In the genomic region with DNA sequence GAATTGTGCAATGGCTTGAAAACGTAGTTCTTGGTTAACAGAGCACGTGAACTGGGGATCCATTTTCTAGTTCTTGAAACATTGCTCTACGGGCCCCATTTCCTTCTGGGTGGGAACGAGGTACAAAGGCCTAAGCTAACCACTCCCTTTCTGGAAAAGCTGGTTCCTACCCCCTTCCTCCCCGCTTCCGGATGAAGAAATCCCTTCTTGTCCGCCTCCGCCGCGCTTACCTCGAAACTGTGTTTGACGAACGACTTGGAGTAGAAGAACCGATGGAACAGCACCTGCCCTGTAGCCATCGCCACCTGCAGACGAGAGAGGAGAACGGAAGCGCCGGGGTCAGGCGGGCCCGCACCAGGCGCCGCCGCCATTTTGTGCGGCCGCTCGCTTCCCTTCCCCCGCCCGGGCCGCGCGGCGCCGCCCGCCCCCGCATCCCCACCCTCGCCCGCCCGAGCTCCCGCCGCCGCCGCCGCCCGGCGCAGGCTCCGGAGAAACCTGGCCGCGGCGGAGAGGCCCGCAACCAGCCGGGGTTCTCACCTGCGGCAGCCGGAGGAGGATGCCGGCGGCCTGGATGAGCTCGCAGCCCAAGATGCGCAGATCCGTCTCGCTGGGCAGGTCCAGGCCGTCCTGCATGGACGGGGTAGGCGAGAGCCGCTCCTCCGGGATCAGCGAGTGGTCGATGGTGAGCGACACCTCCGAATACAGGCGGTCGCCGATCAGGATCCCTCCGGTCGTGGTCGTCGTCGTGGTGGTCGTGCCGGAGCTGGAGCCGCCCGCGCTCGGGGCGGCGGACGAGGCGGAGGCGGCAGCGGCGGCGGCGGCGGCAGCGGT, we compare ENCODE assay signal across 8 mouse cellular contexts. TPM values are rescaled to one million over a fixed set of nuclear protein-coding genes. Genes with fewer than 3 reads are reported as not detected.
DNase-seq lines count a peak whose midpoint lies in the region; ATAC-seq and TF ChIP-seq lines count a peak whose summit lies in the region.

No protein-coding gene starts in this region.

- peaks cover 26% of the 10 kb centered on the region for H3K4me1 ChIP-seq in embryonic facial prominence, embryonic 15.5 days
- H3K4me1 ChIP-seq in heart, embryonic 10.5 days, result peaks cover 24% of the 10 kb centered on the region
- H3K4me1 ChIP-seq in kidney, embryonic 14.5 days (ENCODE audit: control insufficient read depth, insufficient read depth, low read length), result peaks cover 26% of the 10 kb centered on the region
- H3K4me1 ChIP-seq in liver, embryonic 12.5 days, result peaks cover 74% of the 10 kb centered on the region
- peaks cover 24% of the 10 kb centered on the region for H3K4me1 ChIP-seq in stomach, embryonic 14.5 days (ENCODE audit: control insufficient read depth, insufficient read depth, low read length)

- peak; percentile 73 to 78 for DNase-seq in B cell, adult 2 months
- DNase-seq in adrenal gland, postnatal 36 days, result peak; percentile 43 to 68
- peak; percentile 78 for DNase-seq in heart, embryonic 10.5 days (ENCODE audit: low spot score)

- peak overlapping the region; percentile 88 for H3ac ChIP-seq in myocyte (ENCODE audit: control insufficient read depth, insufficient read length)

- H3K9ac ChIP-seq in embryonic facial prominence, embryonic 15.5 days, result peak overlapping the region; percentile 100
- peak overlapping the region; percentile 100 for H3K9ac ChIP-seq in kidney, embryonic 14.5 days (ENCODE audit: low read depth, low read length)
- H3K9ac ChIP-seq in liver, embryonic 12.5 days, result peak overlapping the region; percentile 97
- peak overlapping the region; percentile 100 for H3K9ac ChIP-seq in stomach, embryonic 14.5 days (replicated peaks; ENCODE audit: low read depth, low read length)

- H3K9me3 ChIP-seq in embryonic facial prominence, embryonic 15.5 days (replicated peaks), result no peaks in the 10 kb centered on the region
- no peaks in the 10 kb centered on the region for H3K9me3 ChIP-seq in heart, embryonic 10.5 days
- H3K9me3 ChIP-seq in kidney, embryonic 14.5 days (ENCODE audit: control insufficient read depth, low read length), result no peaks in the 10 kb centered on the region
- no peaks in the 10 kb centered on the region for H3K9me3 ChIP-seq in liver, embryonic 12.5 days (replicated peaks)
- H3K9me3 ChIP-seq in stomach, embryonic 14.5 days (ENCODE audit: control insufficient read depth, low read depth, low read length), result no peaks in the 10 kb centered on the region

- H3K79me2 ChIP-seq in myocyte (ENCODE audit: control insufficient read depth, insufficient read depth), result peaks cover 50% of the 10 kb centered on the region

- peak overlapping the region; percentile 57 for H3K4me2 ChIP-seq in embryonic facial prominence, embryonic 15.5 days (replicated peaks)
- peak overlapping the region; percentile 86 for H3K4me2 ChIP-seq in kidney, embryonic 14.5 days (replicated peaks; ENCODE audit: low read depth, low read length)
- H3K4me2 ChIP-seq in liver, embryonic 12.5 days, result peak overlapping the region; percentile 88
- peak overlapping the region; percentile 98 for H3K4me2 ChIP-seq in myocyte (ENCODE audit: low read depth)
- peak overlapping the region; percentile 92 for H3K4me2 ChIP-seq in stomach, embryonic 14.5 days (replicated peaks; ENCODE audit: low read depth, low read length)

- H3K27ac ChIP-seq in embryonic facial prominence, embryonic 15.5 days (replicated peaks), result peak overlapping the region; percentile 99
- H3K27ac ChIP-seq in heart, embryonic 10.5 days, result peak overlapping the region; percentile 100
- peak overlapping the region; percentile 99 for H3K27ac ChIP-seq in kidney, embryonic 14.5 days (ENCODE audit: low read depth, low read length)
- H3K27ac ChIP-seq in liver, embryonic 12.5 days, result peak overlapping the region; percentile 98
- peak overlapping the region; percentile 100 for H3K27ac ChIP-seq in stomach, embryonic 14.5 days (ENCODE audit: low read length)

- no peaks in the 10 kb centered on the region for H3K27me3 ChIP-seq in embryonic facial prominence, embryonic 15.5 days
- H3K27me3 ChIP-seq in heart, embryonic 10.5 days (ENCODE audit: insufficient read depth, poor library complexity, severe bottlenecking), result no peaks in the 10 kb centered on the region
- no peaks in the 10 kb centered on the region for H3K27me3 ChIP-seq in kidney, embryonic 14.5 days (ENCODE audit: control insufficient read depth, insufficient read depth, low read length)
- no peaks in the 10 kb centered on the region for H3K27me3 ChIP-seq in liver, embryonic 12.5 days (replicated peaks)
- H3K27me3 ChIP-seq in myocyte (ENCODE audit: control insufficient read depth, insufficient read depth, insufficient read length), result no peaks in the 10 kb centered on the region
- no peaks in the 10 kb centered on the region for H3K27me3 ChIP-seq in stomach, embryonic 14.5 days (ENCODE audit: control insufficient read depth, insufficient read depth, low read length)

- peak; percentile 83 for ATAC-seq in embryonic facial prominence, embryonic 15.5 days (ENCODE audit: insufficient number of reproducible peaks, low FRiP score, low TSS enrichment, low read depth)
- peak; percentile 78 for ATAC-seq in kidney, embryonic 14.5 days (ENCODE audit: low FRiP score, low TSS enrichment)
- ATAC-seq in liver, embryonic 12.5 days, result peak; percentile 68
- ATAC-seq in stomach, embryonic 14.5 days (ENCODE audit: insufficient number of reproducible peaks, insufficient read depth, low FRiP score, low read depth), result peak; percentile 71

- H3K36me3 ChIP-seq in embryonic facial prominence, embryonic 15.5 days, result peaks cover 16% of the 10 kb centered on the region
- H3K36me3 ChIP-seq in heart, embryonic 10.5 days, result peaks cover 39% of the 10 kb centered on the region
- H3K36me3 ChIP-seq in kidney, embryonic 14.5 days (ENCODE audit: control insufficient read depth, insufficient read depth, low read length), result peaks cover 35% of the 10 kb centered on the region
- H3K36me3 ChIP-seq in liver, embryonic 12.5 days, result peaks cover 39% of the 10 kb centered on the region
- H3K36me3 ChIP-seq in myocyte (ENCODE audit: control insufficient read depth, insufficient read depth), result peaks cover 46% of the 10 kb centered on the region
- H3K36me3 ChIP-seq in stomach, embryonic 14.5 days (ENCODE audit: control insufficient read depth, insufficient read depth, low read length), result peaks cover 32% of the 10 kb centered on the region

- peak overlapping the region; percentile 98 for H3K4me3 ChIP-seq in embryonic facial prominence, embryonic 15.5 days (replicated peaks)
- H3K4me3 ChIP-seq in heart, embryonic 10.5 days, result peak overlapping the region; percentile 99
- H3K4me3 ChIP-seq in kidney, embryonic 14.5 days (ENCODE audit: low read length), result peak overlapping the region; percentile 97
- peak overlapping the region; percentile 95 for H3K4me3 ChIP-seq in liver, embryonic 12.5 days
- peak overlapping the region; percentile 97 for H3K4me3 ChIP-seq in myocyte
- H3K4me3 ChIP-seq in stomach, embryonic 14.5 days (ENCODE audit: low read depth, low read length), result peak overlapping the region; percentile 92

- WGBS in embryonic facial prominence, embryonic 15.5 days, result under 1% methylated on average over 78 of the region's 94 CpGs
- under 1% methylated on average over 90 of the region's 94 CpGs for WGBS in heart, embryonic 10.5 days
- WGBS in kidney, embryonic 14.5 days, result under 1% methylated on average over 77 of the region's 94 CpGs
- under 1% methylated on average over 94 of the region's 94 CpGs for WGBS in liver, embryonic 12.5 days (ENCODE audit: insufficient replicate concordance)
- under 1% methylated on average over 80 of the region's 94 CpGs for WGBS in stomach, embryonic 14.5 days

- no peak for TF ChIP-seq POLR2A in myocyte (IDR thresholded peaks at IDR 0.05; ENCODE audit: insufficient read length, low read depth)

TF ChIP-seq in myocyte, 11 proteins besides CTCF, POLR2A, EP300 and RAD21:
- no peak for TF ChIP-seq MYOG (IDR thresholded peaks at IDR 0.05; ENCODE audit: control insufficient read depth in 1 of 3, insufficient read depth in 1 of 3, insufficient read length in 2 of 3, low read depth in 2 of 3)
- 0 out of 2 replicates have a peak, but pooled peaks have one; percentile 4 for TF ChIP-seq CEBPB (IDR thresholded peaks at IDR 0.05; ENCODE audit: insufficient read depth, poor library complexity, severe bottlenecking)
- no peak for TF ChIP-seq MAX (IDR thresholded peaks at IDR 0.05; ENCODE audit: low read depth)
- no peak for TF ChIP-seq TCF12 (IDR thresholded peaks at IDR 0.05; ENCODE audit: insufficient read depth, poor library complexity, severe bottlenecking)
- no peak for TF ChIP-seq TCF3 (IDR thresholded peaks at IDR 0.05; ENCODE audit: insufficient read length, low read depth)
- TF ChIP-seq USF1 (IDR thresholded peaks at IDR 0.05; ENCODE audit: low read depth), result no peak

RNA-seq across cellular contexts. Expression of gene Ccnl1, which starts 0.6 kb away (rescaled TPM):
- total RNA-seq in adrenal gland, postnatal 36 days (2021), result 100 to 1,000 TPM in 1 of 2 experiments, 10 to 100 TPM in 1; 80.0 to 129 TPM
- polyA plus RNA-seq in embryonic facial prominence, embryonic 15.5 days (2015; fragmentation: Nextera tagmentation; extraction: Ambion mirVana), result 106 and 107 TPM in 2 replicates
- polyA plus RNA-seq in heart, embryonic 10.5 days (2016; fragmentation: Nextera tagmentation; extraction: Ambion mirVana), result 78.4 and 85.9 TPM in 2 replicates
- 88.7 and 136 TPM in 2 replicates for polyA plus RNA-seq in kidney, embryonic 14.5 days (2014; fragmentation: Nextera tagmentation; extraction: Ambion mirVana)
- 74.5 and 74.8 TPM in 2 replicates for polyA plus RNA-seq in liver, embryonic 12.5 days (2016; fragmentation: Nextera tagmentation; extraction: Ambion mirVana)
- polyA plus RNA-seq in myocyte (2012; fragmentation: generic; extraction: Trizol), result 12.8 TPM
- polyA plus RNA-seq in stomach, embryonic 14.5 days (2014; fragmentation: Nextera tagmentation; extraction: Ambion mirVana), result 137 and 146 TPM in 2 replicates

Comparison
In these comparisons a context has a peak if more than half of its experiments do, and no peak if none do; other contexts are left out.
1. Peak in every context shown above with its lines: DNase-seq, ATAC-seq, H3K4me3 ChIP-seq and H3K27ac ChIP-seq.